Mouse (Mus musculus) A20 (cell line): ENCODE data around the gene Arap1.

Experiments
- DNase-seq: peaks from one replicate; pipeline ENCODE4 v3.0.0-alpha.2; 2011; ENCODE audit warnings: low read depth, low spot score

Arap1 gene

DNA sequence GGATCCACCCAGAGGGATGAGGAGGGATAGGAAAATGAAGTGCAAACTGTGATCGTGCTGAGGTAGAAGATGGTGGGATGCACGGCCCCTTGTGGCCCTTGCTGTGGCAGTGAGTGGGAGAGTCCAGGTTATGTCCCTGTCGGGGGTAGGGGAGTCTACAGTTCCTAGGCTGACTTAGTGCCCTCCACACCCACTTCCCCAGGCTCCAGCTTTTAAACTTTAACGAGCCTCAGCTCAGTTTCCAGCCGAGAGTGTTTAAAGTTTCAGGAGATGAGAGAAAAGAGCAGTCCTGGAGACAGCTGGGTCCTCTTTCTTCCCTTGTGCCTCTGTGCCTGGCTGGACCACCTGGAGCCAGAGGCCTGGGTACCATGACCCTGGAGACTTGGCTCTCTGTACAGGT is 20.6 kb upstream of the Arap1 start:
- no peak for DNase-seq

DNA sequence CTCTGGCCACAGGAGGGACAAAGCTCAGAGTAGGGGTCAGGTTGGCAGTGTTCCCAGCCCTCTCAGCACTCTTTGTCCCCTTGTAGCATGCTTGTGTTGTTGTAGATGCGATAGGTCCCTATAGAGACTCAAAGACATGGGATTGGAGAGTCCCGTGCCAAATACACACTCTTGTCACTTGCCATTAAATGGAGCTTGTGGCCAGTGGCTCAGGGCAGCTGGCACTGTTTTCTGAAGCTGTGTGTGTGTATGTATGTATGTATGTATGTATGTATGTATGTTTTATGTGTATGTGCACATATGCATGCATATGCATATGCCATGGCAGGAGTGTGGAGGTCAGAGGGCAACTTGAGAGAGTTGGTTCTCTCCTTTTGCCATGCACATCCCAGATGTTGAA is 20.1 kb upstream of the Arap1 start:
- DNase-seq: no peak

DNA sequence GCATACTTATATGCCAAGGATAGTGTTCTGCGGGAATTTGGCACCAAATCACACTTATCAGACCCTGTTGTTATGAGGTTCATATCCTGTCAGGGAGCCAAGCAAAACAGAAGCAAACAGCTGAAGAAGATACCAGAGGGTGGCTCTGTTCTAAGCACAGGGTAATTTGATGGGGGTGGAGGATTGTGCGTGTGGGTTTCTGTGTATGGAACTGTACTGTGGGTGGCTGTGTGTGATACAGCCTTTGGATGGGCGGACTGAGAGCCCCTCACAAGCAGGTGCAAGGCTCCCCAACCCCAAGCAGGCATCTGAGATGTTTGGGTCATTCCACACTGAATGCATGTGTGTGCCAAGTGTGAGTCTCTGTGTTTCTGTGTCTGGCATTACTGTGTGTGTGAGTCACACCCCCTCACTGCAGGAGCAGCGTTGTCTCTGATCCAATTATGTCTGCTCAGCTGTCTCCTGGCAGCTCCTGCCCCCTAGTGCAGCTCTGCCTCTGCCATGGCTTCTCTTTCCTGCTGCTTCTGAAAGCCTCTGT is 19.2 kb upstream of the Arap1 start:
- DNase-seq: no peak

DNA sequence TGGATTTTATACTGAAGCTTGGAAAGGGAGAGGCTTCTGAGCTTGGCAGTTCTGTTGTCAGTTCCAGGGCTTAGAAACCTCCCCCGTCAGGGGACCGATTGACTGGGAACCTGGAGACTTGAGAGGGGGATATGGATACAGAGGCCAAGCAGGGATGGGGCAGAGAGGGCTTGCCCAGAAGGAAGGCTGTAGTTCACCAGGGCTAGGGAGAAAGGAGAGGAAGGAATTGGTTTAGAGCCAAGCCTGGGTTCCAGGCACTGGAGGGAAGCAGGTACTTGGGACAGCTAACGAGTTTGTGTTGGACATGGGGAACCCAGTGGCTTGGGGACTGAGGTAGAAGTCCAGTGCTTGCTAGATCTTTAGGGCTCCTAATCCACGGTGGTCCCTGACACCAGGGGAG is 18.3 kb upstream of the Arap1 start:
- no peak for DNase-seq

DNA sequence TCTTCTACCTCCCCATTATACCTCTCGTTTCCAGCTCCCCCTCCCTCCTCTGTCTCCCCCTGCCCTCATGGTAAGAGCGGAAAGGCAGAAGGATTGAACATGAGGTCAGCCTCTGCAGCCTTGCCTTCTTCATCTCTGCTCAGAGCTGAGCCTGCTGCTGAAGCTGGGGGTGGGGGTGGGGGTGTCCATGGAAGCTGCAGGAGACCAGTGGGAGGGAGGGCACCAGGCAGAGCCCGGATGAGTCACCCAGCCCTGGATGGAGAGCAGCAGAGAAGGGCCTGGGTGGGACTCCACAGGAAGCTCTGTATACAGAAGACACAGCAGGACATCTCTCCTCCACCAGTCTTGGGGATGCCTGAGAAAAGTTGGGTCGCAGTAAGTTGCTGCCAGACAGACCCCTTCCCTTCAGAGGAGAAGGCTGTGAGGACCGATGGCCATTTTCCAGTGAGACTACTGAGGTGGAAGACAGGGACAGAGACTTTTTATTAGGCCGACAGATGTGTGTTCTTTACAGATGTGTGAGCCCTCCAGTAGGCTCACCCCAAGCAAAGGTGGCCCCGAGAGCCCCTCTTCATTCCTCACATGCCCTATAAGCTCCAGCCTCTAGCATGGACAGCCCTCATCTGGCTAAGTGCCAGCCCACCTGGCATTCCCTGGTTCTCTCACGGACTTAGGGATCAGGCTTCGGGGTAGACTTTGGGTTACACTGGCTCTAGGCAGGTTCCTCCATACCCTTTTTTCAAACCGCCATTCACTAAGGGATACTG is 17.6 kb upstream of the Arap1 start:
- DNase-seq: no peak

DNA sequence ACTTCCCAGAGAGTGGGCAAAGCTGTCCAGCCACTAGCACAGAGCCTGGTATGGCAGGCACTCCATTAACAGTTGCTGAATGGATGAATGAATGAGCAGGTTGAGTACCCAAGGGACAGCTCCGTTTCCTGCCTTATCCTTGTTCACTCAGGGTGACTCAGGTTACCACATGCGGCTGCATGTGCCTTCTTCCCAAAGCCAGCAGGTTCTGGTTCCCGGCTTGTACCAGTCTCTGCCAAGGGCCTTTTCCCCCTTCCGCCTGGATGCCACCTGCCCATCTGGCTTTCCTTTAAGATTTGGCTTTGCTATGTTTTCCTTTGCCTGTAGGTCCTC is 17.1 kb upstream of the Arap1 start:
- DNase-seq: no peak

DNA sequence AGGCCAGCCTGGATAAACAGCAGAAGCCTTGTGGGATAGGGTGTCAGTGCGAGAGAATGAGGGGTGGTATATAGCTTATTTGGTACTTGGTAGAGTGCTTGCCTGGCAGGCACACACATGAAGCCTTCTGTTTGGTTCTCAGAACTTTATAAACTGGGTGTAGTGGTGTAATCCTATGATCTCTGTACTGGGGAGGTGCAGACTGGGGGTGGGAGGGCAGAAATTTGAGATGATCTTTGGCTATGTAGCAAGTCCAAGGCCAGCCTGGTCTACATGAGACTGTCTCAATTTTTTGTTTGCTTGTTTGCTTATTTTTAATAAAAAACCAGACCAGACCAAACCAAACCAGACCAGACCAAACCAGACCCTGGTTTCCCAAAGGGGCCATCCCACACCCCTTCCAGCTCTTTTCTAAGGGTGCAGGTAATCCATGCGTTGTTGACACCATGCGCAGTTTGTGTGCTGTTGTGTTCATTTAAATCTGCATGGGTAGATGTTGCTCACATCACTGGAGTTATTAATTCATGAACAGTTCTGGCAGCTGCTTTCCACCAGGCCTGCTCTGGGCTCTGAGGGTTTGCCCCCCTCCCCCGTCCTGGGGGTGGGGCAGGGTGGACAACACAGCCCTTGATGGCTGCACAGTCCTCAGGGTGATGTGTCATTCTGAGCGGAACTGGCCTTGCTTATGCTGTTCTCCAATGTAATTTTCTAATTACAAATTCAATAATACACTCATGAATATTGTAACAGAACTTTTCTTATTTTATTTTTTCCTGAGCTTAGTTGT is 15.6 kb upstream of the Arap1 start:
- no peak for DNase-seq

DNA sequence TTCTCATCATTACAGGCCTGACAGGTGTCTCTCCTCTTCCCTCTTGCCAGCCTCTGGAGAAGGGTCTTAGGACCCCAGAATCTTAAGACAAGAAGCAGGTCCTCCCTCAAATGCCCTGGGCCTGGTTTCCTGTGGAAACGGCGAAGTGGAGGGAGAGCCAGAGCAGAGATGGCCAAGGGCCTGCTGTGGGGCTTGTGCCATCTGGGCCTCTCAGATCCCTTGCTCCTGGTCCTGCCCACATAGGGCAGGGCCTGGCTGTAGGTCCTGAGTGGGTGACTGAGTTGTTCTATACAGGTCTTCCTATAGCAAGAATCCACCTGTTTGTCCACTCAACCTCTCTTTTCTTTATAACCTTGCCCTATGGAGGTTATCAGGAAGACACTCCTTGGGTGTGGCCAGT is 12.6 kb upstream of the Arap1 start:
- DNase-seq: no peak

DNA sequence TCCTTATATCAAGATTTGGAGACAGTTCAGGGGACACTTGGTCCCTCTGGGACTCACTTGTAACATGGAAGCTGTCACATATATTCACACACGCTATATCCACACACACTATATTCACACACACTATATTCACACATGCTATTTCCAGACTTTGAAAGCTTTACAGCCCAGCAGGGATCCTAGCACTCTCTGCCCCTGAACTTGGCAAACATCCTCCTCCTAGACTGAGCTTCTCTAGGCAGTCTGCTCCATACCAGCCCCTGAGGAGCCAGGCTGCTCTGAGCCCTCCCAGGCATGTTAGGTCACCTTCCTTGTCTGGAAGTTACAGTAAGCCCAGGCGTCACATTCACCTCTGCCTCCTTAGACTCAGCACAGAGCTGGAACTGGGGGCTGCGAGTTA is 11.2 kb upstream of the Arap1 start:
- DNase-seq: no peak

DNA sequence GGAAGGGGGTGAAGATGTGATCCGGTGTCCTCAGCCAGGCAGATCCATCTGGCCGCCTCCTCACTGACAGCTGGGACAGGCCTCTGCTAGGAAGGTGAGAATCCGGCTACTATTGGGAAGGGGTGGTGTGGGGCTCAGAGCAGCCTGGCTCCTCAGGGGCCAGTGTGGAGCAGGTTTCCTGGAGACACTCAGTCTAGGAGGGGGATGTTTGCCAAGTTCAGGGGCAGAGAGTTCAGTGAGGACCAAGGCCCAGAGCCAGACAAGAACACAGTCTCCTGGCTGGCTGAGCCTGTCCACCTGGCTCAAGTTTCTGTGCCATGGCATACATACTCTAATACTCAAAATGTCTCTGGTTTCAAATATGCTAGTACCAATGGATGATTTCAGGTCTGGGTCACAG is 10.5 kb upstream of the Arap1 start:
- no peak for DNase-seq

DNA sequence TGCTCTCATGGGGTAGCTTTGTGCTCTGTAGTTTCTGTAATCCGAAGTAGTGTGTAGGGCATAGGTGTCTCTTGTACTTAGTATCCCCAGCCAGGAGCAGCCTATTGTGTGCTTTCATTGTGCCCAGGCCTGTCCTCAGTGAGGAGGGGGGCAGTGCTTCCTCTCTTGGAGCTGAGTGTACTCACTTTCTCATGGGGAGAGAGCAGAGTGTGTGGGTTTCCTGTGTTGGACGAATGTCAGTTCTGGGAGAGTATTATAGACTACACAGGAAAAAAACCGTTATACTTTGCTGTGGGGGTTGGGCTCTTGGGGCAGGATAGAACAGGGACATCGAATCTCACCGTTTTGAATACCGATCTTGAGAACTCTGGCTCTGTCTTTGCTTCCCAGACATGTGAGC is 6.5 kb upstream of the Arap1 start:
- no peak for DNase-seq

DNA sequence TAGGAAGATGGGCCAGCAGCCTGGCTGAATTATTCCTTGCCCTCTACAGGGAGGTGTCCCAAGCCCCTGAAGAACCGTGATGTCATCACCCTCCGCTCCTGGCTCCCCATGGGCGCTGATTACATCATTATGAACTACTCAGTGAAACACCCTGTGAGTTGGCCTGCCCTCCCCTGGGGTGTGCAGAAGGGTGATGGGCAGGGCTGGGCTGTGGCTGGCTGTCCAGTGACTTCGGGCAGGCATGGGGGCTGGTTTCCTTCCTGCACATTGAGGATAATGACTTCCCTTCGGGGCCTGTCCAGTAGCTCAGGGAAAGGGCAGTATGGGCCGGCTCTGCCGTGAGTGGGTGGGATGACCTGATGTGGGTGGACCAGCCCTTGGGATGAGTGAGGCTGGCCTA is 4.7 kb upstream of the Arap1 start:
- no peak for DNase-seq

DNA sequence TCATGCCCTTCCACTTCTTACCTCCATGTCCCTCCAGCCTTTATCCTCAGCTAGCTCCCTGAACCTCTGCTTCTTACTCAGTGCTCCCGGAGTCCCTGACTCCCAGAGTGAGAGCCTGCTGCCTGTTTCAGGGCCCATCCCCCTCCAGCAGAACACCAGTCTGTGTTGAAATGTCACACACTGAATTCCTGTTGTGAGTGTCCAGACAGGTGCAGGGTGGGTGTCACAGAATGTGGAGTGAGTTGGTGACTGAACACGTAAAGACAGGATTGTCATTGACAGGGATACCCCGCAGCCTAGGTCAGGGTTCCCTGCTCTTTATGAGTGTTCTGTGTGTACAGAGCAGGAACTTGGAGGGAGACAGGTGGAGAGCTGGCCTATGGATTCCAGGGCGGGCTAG is 3.0 kb upstream of the Arap1 start:
- no peak for DNase-seq

DNA sequence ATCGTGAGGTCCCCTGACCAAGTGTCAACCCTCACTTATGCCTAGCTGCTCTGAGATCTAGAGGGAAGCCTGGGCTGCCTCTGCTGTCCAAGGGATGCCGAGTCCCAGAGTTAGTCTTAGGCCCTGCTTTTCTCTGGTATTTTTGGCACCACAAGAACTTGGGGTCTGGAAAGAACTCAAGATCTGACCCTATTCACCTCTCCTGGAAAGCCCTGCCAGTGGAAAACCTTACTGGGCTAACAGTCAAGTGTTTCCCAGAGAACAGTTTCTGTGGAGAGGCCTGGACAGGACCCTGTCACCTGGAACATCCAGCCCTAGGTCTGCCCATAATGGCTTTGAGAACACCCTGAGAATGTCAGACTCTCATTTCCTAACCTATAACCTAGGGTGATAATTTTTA is 876 bp upstream of the Arap1 start:
- no peak for DNase-seq

DNA sequence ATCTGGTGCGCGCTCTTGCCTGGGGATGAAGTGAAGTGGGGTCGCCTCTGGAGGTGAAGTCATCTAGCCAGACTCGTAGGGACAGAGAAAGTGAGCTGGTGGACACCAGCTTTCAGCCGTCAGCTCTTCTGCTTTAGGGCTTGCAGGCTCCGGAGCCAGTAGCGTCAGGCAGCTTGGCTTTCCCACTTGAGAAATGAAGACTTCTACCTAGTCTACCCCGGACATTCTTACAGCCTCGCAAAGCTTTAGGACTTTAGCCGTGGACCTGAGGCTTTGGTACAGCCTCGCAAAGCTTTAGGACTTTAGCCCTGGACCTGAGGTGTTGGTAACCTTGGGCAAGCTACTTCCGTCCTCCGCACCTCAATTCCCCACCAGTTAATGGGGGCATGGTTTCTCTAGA is 445 bp downstream of the Arap1 start:
- peak; percentile 52 for DNase-seq

DNA sequence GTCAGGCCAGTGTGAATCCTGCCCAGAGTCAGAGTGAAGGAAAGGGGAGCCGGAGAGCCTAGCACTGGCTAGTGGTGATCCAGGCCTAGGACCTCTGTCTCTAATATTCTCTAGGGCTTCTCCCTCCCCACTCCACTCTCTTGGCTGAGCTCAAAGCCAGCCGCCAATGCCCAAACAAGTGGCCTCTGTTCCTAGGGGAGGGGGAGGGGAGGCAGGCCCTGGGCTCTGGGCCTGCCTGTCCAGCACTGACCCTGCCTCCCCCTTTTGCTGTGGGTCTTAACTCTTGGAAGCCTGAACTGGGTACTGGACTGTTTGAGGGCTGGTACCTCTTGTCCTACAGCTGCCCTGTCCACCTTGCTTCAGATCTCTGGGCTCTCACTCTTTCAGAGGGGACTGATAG is 2.0 kb downstream of the Arap1 start:
- no peak for DNase-seq

DNA sequence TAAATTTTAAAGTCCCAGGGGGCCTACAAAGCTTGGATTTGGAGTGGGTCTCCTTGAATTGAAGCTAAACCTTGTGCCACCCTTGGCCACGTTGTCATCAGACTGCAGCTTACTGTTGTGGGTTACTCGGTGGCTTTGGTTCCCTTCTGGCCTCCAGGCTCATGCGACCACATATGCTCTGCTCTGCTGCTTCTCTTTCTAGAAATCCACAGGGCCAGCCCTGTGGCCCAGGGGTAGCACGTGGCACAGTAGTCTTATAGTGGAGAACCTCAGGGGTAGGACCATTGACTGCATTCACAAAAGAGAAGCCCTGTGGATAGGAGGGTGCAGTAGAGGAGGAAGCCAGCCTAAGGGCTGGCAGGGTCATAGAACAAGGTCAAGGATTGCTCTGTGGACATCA is 4.5 kb downstream of the Arap1 start:
- no peak for DNase-seq

DNA sequence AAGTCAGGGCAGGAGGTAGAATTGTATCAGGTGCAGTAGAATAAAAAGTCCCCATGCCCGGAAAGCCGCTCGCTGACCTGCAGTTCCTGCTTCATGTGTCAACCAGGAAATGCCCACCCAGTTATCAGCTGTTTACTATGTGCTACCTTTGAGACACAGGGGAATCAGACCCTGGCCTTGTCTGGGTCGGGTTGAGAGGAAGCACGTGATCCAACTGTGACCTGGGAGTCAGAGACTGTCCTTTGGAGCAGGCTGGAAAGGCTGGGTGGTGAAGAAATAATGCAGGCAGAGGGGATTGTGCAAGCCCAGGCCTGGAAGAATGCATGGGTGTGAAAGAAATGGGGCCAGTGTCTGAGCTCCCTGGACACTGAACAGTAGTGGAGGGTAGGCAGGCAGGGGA is 6.6 kb downstream of the Arap1 start:
- DNase-seq: peak; percentile 44

DNA sequence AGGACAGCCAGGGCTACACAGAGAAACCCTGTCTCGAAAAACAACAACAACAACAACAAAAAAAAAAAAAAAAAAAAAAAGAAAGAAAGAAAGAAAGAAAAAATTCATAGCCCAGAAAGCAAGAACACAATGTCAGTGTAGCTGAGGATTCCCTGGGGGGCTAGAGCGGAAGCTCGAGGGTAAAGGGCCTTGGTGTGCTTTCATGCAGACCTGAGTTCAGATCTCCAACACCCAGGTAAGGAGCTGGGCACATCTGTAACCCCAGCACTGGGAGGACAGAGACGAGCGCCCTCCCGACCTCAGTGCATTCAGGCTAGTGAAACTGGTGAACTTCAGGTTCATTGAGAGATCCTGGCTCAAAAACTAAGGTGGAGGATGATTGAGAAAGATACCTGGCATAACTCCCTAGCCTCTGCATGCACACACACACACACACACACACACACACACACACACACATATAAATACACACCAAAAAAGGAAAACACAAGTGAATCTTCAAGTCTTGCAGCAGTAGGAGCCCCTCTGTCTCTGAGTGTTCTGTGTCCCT is 7.8 kb downstream of the Arap1 start:
- no peak for DNase-seq

DNA sequence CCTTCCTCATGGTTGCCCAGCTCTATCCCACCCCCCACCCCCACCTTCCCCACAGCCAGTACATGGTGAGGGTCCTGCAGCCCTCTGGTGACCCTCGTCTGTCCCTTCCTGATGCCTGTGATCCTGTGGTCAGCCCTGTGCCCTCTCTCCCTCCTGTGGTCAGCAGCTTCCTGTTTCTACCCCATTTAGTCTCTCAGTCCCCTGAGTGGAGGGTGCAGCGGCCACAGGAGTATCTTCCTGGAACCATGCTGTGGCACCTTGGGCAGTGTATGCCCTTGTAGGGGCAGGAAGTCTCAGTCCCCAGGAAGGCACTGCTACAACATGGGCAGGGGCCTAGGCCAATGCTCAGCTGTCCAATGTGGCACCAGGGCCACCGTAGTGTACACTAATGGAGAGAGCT is 9.0 kb downstream of the Arap1 start:
- DNase-seq: no peak

DNA sequence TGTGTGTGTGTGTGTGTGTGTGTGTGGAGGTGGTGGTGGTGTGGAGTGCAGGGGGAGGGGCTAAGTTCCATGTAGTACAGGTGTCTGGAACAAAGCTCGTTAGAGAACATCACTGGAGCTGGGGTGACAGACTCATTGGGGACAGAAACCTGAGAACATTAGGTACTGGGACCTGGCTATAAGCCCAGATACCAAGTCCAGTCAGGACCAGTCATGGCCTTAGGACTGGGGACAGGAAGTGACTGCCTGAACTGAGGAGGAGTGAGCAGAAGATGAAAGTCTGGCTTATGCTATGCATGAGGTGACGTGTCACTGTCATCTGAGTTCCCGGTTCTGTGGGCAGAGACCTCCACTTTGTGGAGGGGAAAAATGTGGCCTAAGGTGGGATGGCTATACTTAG is 12.5 kb downstream of the Arap1 start:
- no peak for DNase-seq

DNA sequence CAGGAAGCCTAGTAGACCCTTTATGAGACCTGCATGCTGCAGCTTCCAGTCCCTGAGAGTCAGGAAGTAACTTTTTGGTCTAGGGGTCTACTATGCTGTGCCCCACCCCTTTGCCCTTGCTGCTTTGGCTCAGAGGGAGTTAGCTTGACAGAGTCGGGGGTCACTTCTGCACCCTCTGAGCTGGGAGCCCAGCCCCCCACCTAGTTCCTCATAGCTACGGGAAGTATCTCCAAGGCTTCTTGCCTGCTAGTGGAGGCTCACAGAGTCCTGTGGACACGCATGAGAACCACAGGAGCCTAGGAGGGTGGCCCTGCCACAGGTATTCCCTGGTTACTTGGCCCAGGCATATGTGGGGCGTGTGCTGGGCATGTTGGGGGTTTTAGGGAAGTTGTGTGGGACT is 13.2 kb downstream of the Arap1 start:
- no peak for DNase-seq

DNA sequence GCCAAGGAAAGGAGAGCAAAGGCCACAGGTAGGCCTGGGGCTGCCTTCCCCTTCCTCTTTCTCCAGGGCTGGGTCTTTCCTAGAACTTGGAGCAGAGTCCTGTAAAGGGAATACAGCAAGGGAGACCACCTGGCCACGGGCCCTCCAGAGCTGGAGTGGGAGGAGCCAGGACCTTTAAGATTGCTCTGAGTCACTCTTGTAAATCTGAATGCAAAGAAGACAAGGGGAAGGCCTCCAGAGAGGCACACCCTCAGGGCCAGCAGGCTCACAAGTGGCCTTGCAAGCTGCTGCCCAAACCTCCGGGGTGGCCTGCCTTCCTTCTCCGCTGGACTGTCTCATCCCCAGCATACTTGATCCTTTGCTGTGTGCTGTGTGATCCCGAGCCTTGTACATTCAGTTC is 13.9 kb downstream of the Arap1 start:
- no peak for DNase-seq
